Mouse (Mus musculus) Muller cell, postnatal 12 days (primary cell): ENCODE measurements at regions not wholly inside any gene's neighbourhood (a gene's known extent, or its start where the extent isn't known, plus 50 kb on each side); places are given as distances from the start of the nearest gene placed in this dataset.

Experiments
- DNase-seq: peaks from one replicate; pipeline ENCODE4 v3.0.0-alpha.2; 2015; ENCODE audit errors: inconsistent ontology term

GRCm38 (mm10) chr2:108515178-108515577 lies 765.4 kb upstream of the Kif18a start:
- peak; percentile 12 for DNase-seq

- DNase-seq: no peak
These were observed 751.1 kb upstream of the Kif18a start for GRCm38 (mm10) chr2:108529464-108529863.
